10 mouse cellular contexts compared by ENCODE assay signal in genomic region chr1:38606741-38607140, GRCm38 (mm10). TPM values are rescaled to one million over a fixed set of nuclear protein-coding genes. Genes with fewer than 3 reads are reported as not detected.
DNase-seq lines count a peak whose midpoint lies in the region; TF ChIP-seq lines count a peak whose summit lies in the region.
"Had no signal": no experiment of that assay in that cellular context is flagged by ENCODE, and none has a peak within 500 bp of the region (broad histone marks: within the 10 kb centered on the region; RNA-seq: fewer than 3 reads in every experiment).

No protein-coding gene starts in this region.

- TF ChIP-seq CTCF in gastrocnemius, adult 2 months (IDR thresholded peaks at IDR 0.05) = no peak

- DNase-seq in gastrocnemius, adult 2 months = peak; percentile 19
- no peak for DNase-seq in gastrocnemius, postnatal 10 days
- peak; percentile 83 for DNase-seq in forelimb bud, embryonic 11.5 days (ENCODE audit: low read depth, low spot score)
- DNase-seq in mesoderm, embryonic 11.5 days (ENCODE audit: low read depth, low spot score) = peak; percentile 75
- peak; percentile 67 for DNase-seq in retina, postnatal 1 day
- DNase-seq in layer of hippocampus, postnatal 36 days = no peak
- DNase-seq in adrenal gland, postnatal 25 days = no peak
- DNase-seq in heart, postnatal 10 days = no peak
- DNase-seq: heart, adult 2 months had no signal

- intact Hi-C loops in gastrocnemius, adult 2 months (cut with DNase I) = no loop called here
- intact Hi-C loops in heart, postnatal 10 days (cut with DNase I) = no loop called here

- peak overlapping the region; percentile 56; the same call in 1 of the 2 replicates for H3K27ac ChIP-seq in gastrocnemius, adult 2 months
- H3K27ac ChIP-seq: heart, adult 2 months; left cerebral cortex, adult 2 months had no signal

- no peak overlapping the region for H3K4me3 ChIP-seq in gastrocnemius, adult 2 months
- H3K4me3 ChIP-seq: heart, adult 2 months; left cerebral cortex, adult 2 months had no signal

RNA-seq across cellular contexts. Expression of gene Aff3, which starts 58.0 kb away (rescaled TPM):
- total RNA-seq in gastrocnemius, adult 2 months (2021) = 1 to 10 TPM; 1.2 to 4.4 TPM
- 1 to 10 TPM; 5.0 to 7.4 TPM for total RNA-seq in gastrocnemius, postnatal 10 days (2021)
- 100 to 1,000 TPM in 1 of 2 experiments, 10 to 100 TPM in 1; 99.4 to 119 TPM for total RNA-seq in layer of hippocampus, postnatal 36 days (2021)
- 2.8 and 3.4 TPM in 2 replicates for total RNA-seq in adrenal gland, postnatal 25 days (2021)
- 1 to 10 TPM; 5.2 to 6.9 TPM for total RNA-seq in heart, postnatal 10 days (2021)

Comparison
In these comparisons a context has a peak if more than half of its experiments do, and no peak if none do; other contexts are left out.
1. DNase-seq: peak in gastrocnemius, adult 2 months (single experiment), forelimb bud, embryonic 11.5 days (single experiment), mesoderm, embryonic 11.5 days (single experiment) and retina, postnatal 1 day (single experiment); none in gastrocnemius, postnatal 10 days (single experiment), layer of hippocampus, postnatal 36 days (0 of 2), adrenal gland, postnatal 25 days (single experiment) and heart, postnatal 10 days (0 of 2).
2. RNA of gene Aff3, which starts 58.0 kb away (total RNA-seq): 99.4 to 119 TPM in layer of hippocampus, postnatal 36 days; 5.0 to 7.4 TPM in gastrocnemius, postnatal 10 days, 5.2 to 6.9 TPM in heart, postnatal 10 days, 1.2 to 4.4 TPM in gastrocnemius, adult 2 months and 2.8 to 3.4 TPM in adrenal gland, postnatal 25 days; every median in the first group is over 10 times any median in the second.